Mouse (Mus musculus): Measurements from ENCODE around the gene Nkx2-3.

Nkx2-3 gene

DNA sequence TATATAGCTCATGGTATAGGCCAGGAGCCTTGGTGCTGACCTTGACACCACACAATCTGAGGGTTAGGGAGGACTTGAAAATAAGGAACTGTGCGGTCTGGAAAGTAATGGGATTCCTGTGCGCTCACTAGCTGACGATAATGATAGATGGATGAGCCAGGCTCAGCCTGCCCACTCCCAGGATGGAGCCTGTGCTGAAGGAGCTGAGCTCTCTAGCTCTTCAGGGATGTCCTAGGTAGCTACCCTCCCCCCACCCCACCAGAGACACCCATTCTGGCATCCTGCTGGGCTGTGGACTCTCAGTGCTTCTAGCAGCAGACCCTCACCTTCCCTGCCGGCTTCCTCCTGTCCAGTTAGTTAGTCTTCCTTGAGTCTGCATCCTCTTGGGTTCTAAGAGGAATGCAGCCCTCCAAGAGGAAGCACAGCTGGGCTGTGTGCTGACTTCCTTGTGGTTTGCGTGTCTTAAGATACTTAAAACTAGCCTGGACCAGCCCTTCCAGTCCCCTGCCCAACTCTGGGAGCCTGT, 6.4 kb downstream of the Nkx2-3 start:
- in situ Hi-C loops (cut with MboI, MseI) = no loop called here

- in situ Hi-C loops (cut with MboI, MseI) = no loop called here
Observed at GRCm38 (mm10) chr19:43619916-43620479, 7.9 kb downstream of the Nkx2-3 start.

DNA sequence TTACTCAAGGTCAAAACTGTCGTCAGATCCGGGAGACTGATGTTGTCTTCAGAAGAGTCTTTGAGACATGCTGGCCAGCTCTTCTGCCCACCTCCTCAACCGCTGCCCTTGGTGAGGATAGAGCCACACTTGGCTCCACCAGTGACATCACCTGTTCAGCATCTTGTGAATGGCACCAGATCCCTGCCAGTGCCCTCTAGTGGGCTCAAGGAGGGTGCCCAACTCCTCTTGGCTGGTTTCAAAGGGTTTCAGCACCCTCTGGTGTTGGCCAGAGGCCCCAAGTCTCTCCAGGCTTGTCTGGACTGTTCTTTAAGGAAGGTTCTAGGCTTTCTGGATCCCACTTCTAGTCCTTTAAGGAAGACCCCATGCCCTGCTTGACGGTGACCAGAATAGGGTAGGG, 11.8 kb downstream of the Nkx2-3 start:
- in situ Hi-C loops (cut with MboI, MseI) = no loop called here

DNA sequence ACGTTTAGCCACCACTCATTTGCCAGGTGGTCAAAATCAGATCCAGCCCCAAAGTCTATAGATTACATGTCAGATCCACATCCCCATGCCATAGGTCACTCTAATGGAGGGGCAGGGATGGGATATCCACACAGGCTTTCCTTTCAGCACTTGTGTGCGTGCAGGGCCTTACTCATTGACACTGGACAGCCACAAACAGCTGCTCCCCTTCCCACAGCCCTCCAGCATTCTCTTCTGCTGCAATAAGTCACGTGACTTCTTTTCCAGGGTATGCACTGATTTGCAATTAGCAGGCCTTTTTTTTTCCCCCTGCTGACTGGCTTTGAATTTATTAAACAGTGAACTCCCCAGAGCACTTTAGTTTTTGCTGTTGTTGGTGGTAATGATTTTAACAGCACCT, 14.0 kb downstream of the Nkx2-3 start:
- in situ Hi-C loops (cut with MboI, MseI) = loop anchor here (5.0 kb wide), 3 partner anchors 41 to 129 kb away; no protein-coding TSS in a partner anchor

DNA sequence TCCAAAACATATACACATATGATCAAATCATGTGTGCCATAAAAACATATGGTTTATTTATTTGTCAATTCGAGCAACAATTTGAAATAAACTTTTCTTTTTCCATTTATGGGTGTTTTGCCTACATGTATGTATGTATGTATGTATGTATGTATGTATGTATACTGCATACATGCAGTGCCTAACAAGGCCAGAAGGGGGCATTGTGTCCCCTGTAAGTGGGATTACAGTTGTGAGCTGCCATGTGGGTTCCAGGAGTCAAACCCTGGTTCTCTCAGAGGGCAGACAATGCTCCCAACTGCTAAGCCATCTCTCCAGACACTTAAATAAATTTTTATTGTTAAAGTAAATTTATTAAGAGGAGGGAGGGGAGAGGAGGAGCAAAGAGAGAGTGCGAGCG, 15.2 kb downstream of the Nkx2-3 start:
- in situ Hi-C loops (cut with MboI, MseI) = loop anchor here (5.0 kb wide), 3 partner anchors 40 to 130 kb away; no protein-coding TSS in a partner anchor

DNA sequence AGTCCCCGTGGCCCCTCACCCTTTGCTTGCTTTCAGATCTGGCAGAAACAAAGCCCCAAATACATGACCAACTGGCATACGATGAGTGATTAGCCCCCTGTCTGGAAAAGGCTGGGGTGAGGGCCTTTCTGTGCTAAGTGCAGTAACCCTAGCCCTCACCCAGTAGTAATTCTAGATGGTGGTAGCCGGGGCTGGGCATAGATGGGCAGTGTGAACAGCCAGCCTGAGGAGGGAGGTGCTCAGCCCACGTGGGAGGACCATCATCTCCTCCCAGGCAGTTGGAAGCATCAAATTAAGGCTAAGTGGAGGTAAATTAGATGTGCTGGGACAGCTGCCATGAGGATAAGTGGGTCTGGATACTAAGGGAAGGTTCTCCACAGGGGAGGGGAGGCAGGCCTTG, 17.0 kb downstream of the Nkx2-3 start:
- in situ Hi-C loops (cut with MboI, MseI) = loop anchor here (5.0 kb wide), 3 partner anchors 38 to 132 kb away; no protein-coding TSS in a partner anchor

DNA sequence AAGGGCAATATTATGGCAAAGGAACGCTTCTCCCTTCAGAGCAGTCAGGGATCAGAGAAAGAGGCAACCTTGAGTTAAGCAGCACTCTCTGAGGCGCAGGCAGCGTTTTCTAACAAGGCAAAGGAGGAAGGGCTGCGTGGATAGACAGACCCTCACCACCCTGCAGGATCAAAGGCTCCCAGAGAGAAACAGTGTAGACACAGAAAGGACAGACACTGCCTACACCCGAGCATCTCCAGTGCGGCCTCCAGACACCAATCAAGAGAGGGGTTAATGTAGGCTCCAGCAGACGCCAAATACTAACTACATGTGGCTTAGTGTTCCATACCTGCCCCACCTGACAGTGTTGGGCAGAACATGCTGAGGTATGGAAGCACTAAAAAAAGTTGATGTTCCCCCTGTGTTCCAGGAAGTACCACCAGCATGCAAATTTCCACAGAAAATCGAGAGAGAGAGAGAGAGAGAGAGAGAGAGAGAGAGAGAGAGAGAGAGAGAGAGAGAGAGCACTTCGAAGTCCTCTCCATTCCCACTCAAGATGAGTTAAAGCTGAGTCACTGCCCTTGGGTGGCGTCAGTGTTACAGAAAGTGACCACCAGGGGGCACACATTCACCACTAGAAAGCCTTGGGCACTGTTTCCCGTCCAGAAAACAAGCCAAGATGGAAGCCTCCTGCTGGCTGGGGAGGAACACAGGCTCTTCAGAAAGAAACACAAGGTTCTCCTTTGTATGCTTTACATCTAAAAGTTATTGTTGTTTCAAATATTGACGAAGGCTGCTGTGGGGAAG, 18.5 kb downstream of the Nkx2-3 start:
- in situ Hi-C loops (cut with MboI, MseI) = no loop called here

DNA sequence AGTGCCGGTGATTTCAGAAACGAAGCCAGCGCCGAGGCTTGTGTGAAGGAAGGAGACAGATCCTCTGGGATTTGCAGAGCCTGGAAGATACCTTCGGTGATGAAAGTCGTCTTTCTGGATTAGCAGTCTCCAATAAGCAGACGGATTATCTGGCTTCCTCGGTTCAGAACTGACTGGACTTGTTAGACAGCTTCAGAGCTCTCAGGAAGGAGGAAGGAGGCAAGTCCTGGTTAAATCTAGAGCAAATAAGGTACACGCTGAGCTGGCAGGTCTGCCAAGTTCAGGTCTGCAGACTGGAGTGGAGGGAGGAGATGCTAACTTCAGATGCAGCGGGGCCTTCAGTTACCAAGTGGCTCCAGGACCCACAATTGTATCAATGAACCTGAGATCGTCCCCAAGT, 29.7 kb downstream of the Nkx2-3 start:
- in situ Hi-C loops (cut with MboI, MseI) = no loop called here

- in situ Hi-C loops (cut with MboI, MseI) = no loop called here
Observed at GRCm38 (mm10) chr19:43642843-43643242, 30.7 kb downstream of the Nkx2-3 start.

GRCm38 (mm10) chr19:43645508-43645907, 33.4 kb downstream of the Nkx2-3 start:
- in situ Hi-C loops (cut with MboI, MseI) = no loop called here

- in situ Hi-C loops (cut with MboI, MseI) = no loop called here
Observed at GRCm38 (mm10) chr19:43646852-43647251, 34.7 kb downstream of the Nkx2-3 start.

DNA sequence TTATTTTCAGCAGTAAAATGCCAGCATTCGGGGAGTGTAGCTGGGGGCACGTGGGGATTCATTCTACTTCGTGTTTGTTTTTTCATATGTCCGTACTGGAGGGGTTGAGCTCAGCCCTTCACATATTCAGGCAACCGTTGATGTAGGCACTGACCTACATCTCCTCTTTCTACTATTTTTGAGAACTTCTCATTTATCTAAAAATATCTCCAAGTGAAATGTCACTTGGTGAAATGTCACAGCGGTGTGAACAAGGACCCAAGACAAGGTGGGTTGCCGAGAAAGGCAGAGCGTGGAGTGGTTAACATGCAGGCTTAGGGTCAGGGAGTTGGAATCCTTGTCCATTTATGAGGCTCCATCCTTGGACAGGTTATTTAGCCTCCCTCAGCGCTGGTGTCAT, 35.1 kb downstream of the Nkx2-3 start:
- in situ Hi-C loops (cut with MboI, MseI) = no loop called here

DNA sequence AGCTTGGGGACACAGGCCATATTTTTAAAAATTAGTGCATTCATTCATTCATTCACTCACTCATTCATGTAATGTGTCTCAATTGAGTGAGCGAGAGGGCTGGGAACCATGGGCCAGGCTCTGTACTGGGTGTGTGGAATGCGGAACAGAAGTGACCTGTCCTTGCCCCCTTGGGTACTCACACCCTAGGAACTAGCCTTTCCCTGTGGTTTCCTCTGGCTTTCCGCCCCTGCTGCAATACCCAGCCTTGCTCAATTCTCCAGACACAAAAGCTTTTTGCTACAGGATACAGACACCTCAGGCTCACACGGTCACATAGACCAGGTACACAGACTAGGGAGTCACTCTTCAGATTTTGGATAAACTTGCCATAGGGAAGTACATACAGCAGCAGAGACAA, 36.2 kb downstream of the Nkx2-3 start:
- in situ Hi-C loops (cut with MboI, MseI) = no loop called here

GRCm38 (mm10) chr19:43651241-43651785, 39.2 kb downstream of the Nkx2-3 start:
- in situ Hi-C loops (cut with MboI, MseI) = loop anchor here in 1 of 2 experiments (10.0 kb wide), 1 partner anchor 107 kb away; no protein-coding TSS in a partner anchor

DNA sequence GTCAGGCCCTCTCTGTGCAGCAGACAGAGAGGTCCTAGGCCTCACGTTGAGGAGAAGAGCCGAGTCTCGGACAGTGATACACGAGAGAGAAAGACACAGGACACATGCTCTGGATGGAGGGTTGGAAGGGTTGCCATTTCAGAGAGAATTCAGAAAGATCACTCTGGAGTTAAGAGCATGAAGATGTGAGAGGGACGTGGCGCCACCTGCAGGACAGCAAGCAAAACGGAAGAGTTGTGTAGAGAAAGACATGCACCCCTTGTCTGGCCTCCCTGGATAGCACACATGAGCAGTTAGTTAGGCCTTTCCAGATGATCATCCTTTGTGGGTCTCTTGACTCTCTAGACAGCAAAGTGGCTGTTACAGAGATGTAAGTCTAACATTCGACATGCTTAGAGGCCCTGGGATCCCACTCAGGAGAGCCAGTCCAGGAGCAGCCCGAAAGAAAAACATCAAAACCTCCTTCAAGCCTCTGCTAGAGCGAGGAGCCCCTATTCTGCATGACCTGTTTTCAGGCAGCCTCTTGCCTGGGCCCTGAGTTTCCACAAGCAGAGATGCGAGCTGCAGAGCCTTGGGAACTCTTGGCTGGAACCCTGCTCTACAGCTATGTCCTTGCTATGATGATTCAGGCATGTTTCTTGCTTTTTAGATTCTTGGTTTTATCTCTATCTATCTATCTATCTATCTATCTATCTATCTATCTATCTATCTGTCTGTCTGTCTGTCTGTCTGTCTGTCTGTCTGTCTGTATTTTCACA, 43.8 kb downstream of the Nkx2-3 start:
- in situ Hi-C loops (cut with MboI, MseI) = loop anchor here in 1 of 2 experiments (10.0 kb wide), 1 partner anchor 111 kb away; no protein-coding TSS in a partner anchor

GRCm38 (mm10) chr19:43659632-43660031, 47.5 kb downstream of the Nkx2-3 start:
- in situ Hi-C loops (cut with MboI, MseI) = loop anchor here in 1 of 2 experiments (5.0 to 10.0 kb wide), 2 partner anchors 115 to 152 kb away; no protein-coding TSS in a partner anchor

GRCm38 (mm10) chr19:43660774-43661173, 48.6 kb downstream of the Nkx2-3 start:
- in situ Hi-C loops (cut with MboI, MseI) = loop anchor here in 1 of 2 experiments (5.0 kb wide), 1 partner anchor 153 kb away; no protein-coding TSS in a partner anchor

DNA sequence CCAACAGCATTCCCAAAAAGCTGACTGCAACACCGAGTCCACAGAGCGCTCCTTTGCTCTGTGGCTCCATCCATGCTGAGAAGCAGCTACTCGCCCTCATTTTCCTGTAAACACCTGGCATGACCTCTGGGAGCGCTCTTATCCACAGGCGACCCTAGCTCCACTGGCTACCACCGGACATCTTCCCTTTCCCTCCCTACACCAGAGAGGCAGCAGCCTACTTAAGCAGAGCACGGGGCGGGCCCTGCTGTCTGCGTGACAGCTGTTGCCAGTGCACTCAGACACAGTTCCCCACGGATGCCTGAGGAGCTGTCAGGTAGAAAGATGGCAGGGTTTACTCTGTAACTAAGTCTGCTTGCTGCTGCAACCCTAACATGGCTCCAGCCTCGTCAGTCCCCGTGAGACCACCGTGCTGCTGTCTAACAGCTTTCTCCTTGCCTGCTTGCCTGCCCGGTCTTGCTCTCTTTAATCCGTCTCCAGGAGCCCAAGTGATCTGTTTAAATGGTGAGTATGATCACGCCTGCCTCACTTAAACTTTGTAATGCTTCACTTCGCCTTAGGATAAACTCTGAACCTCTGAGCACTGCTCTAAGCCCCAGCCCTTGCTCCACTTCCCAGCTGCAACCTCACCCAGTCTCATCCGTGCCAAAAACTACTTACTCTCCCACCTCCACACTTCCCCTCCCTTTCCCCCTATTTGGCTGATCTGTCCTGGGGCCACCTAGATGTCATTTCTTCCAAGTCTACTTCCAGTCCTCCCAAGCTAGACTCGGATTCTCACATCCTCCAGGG, 50.2 kb downstream of the Nkx2-3 start:
- in situ Hi-C loops (cut with MboI, MseI) = loop anchor here in 1 of 2 experiments (5.0 kb wide), 1 partner anchor 155 kb away; no protein-coding TSS in a partner anchor

DNA sequence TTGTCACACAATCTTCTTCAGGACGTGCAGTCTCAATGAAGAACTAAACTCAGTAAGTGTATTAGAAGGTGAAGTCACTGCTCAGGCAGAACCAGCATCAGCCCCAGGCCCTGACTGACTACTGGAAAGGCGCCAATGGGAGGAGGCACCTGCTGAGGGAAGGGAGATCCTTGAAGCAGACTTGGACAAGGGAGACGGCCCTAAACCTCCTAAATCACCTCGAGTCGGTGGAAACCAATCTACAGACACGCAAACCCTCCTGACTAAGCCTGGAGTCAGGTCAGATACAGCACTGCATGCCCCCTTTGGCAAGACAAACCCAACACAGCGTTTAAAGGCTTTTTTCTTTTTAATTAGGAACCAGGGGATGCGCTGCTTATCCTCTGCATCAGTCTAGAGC, 51.3 kb downstream of the Nkx2-3 start:
- in situ Hi-C loops (cut with MboI, MseI) = loop anchor here in 1 of 2 experiments (5.0 kb wide), 1 partner anchor 156 kb away; no protein-coding TSS in a partner anchor

All from T-helper 17 cell (primary cell).